Mouse (Mus musculus) central nervous system, embryonic 14 days (tissue): ENCODE results near the gene 2610042L04Rik. TPM values are rescaled to one million over a fixed set of nuclear protein-coding genes. Genes with fewer than 3 reads are reported as not detected.

Experiments
- polyA plus RNA-seq: library from polyadenylated mRNA; depleted of rRNA; stranded (reverse); fragments of >200 nt; gene quantifications from 2 replicates; pipeline ENCODE4 v1.2.3, GENCODE M21; 2012; rRNA removed

2610042L04Rik gene
- 3.7 TPM in 2 replicates for polyA plus RNA-seq

DNA sequence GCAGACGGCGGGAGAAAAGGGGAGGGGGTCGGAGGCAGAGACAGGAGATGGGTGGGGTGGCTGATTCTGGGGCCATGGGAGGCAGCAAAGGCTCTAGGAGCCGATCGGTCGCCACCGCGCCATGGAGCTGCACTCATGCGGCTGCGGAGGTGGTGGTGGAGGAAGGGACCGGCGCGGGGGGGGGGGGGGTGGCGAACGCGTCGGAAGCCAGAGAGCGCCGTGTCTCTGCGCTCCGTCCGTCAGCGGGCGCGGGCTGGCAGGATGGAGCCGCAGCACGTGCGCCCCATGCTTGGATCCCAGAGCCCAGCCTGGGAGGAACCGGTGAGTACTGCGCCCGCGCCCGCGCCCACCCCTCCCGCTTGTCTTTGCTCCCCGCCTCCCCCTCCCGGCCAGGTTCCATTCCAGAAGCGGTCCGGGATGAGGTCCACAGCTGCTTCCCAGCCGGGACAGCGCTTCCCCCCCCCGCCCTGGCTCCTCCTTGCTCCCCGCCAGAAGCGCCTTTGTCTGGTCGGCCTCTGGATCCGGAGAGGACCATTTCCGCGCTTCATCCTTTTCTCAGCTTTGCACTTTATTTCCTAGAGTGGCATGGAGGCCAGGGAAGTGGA, at the start of gene 2610042L04Rik:
TSS of gene 2610042L04Rik (plus strand) at position 288 of the 605 bp plus-strand sequence.

DNA sequence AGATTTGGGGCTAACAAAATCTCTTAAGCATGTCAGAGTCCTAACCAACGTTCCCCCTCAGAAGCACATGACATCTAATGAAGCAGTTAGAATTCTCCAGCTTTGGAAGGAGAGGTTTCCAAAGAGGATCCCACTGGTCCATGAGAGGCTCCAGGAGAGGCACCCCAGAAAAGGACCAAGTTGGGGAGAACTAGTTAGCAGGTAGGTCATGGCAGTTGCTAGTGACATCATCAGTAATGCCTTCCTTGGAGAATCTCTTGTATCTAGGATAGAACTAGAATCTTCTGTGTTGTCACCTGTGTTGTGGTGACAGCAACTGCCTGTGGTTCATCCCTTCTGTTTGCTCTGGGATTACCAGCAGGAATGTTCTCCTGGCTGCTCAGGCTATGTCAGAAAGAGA, 17.6 kb upstream of the 2610042L04Rik start, which contains the start of gene Gm3149:
TSS of gene Gm3149 (plus strand) at position 301 of the 400 bp plus-strand sequence.

DNA sequence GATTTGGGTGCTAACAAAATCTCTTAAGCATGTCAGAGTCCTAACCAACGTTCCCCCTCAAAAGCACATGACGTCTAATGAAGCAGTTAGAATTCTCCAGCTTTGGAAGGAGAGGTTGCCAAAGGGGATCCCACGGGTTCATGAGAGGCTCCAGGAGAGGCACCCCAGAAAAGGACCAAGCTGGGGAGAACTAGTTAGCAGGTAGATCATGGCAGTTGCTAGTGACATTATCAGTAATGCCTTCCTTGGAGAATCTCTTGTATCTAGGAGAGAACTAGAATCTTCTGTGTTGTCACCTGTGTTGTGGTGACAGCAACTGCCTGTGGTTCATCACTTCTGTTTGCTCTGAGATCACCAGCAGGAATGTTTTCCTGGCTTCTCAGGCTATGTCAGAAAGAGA, 62.7 kb downstream of the 2610042L04Rik start, which contains the start of gene Gm3159:
TSS of gene Gm3159 (plus strand) at position 301 of the 400 bp plus-strand sequence.

Other genes with a start within 250 kb of the 2610042L04Rik start
- 5.1 and 6.7 TPM in 2 replicates for gene Gm8108, start 224.2 kb upstream of the 2610042L04Rik start, polyA plus RNA-seq
- 0.04 TPM in 1 of 2 replicates, not detected in the other for gene Gm3127, start 169.7 kb upstream of the 2610042L04Rik start, polyA plus RNA-seq
- gene Gm2974, start 152.2 kb upstream of the 2610042L04Rik start, polyA plus RNA-seq: 5.3 and 6.2 TPM in 2 replicates
- 0.06 TPM in 1 of 2 replicates, not detected in the other for gene Gm3138, start 85.1 kb upstream of the 2610042L04Rik start, polyA plus RNA-seq
- gene Gm3149, start 17.5 kb upstream of the 2610042L04Rik start, polyA plus RNA-seq: not detected in 2 replicates
- gene Gm3159, start 62.8 kb downstream of the 2610042L04Rik start, polyA plus RNA-seq: 0.02 TPM in 1 of 2 replicates, not detected in the other
- gene Gm3164, start 80.7 kb downstream of the 2610042L04Rik start, polyA plus RNA-seq: 4.7 and 4.9 TPM in 2 replicates
- gene Gm3173, start 96.2 kb downstream of the 2610042L04Rik start, polyA plus RNA-seq: 4.9 and 5.0 TPM in 2 replicates
- gene Gm3182, start 147.0 kb downstream of the 2610042L04Rik start, polyA plus RNA-seq: not detected in 2 replicates
- not detected in 2 replicates for gene Gm3047, start 220.6 kb downstream of the 2610042L04Rik start, polyA plus RNA-seq